Mouse (Mus musculus) myocyte (in vitro differentiated cells): ENCODE data around the gene Rnf133.

Experiments
- CEBPB ChIP-seq: IDR thresholded peaks from 2 replicates; pipeline ENCODE4 v1.6.1; 2011; ENCODE audit warnings: mild to moderate bottlenecking, moderate library complexity; ENCODE audit not compliant: poor library complexity, insufficient read depth, severe bottlenecking
- MAX ChIP-seq: IDR thresholded peaks from one replicate; pipeline ENCODE4 v1.6.1; 2011; ENCODE audit warnings: low read depth, mild to moderate bottlenecking, control low read depth
- POLR2A ChIP-seq: IDR thresholded peaks from one replicate; pipeline ENCODE4 v1.6.1; 2011; ENCODE audit warnings: low read depth, mild to moderate bottlenecking, control low read depth, moderate library complexity; ENCODE audit not compliant: insufficient read length
- USF1 ChIP-seq: IDR thresholded peaks from one replicate; pipeline ENCODE4 v1.6.1; 2011; ENCODE audit warnings: low read depth, mild to moderate bottlenecking, control low read depth, moderate library complexity

DNA sequence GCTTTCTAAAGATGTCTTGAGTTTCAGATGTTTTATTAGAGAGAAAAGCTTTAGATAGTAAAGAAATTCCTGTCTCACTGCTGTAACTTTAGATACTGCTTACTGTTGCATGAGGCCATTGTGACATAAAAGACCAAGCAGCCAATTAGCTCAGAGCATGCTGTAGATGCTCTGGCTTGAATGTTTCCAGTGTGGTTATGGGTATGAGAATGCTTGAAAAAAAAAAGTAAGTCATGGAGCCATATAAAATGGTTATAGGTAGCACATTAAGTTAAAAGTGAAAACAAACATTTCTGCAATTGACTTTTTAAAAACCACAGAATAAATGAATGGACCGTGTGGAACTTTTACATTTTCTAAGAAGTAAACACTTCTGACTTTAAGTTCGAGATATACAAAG, at the start of gene Rnf133:
- TF ChIP-seq POLR2A (no peak), USF1 (no peak), MAX (no peak), CEBPB (no peak)
